Mouse (Mus musculus) liver, embryonic 14.5 days (tissue): ENCODE data around the gene Ttc30b.

Experiments
- CTCF ChIP-seq: IDR thresholded peaks from 2 replicates; pipeline ENCODE4 v1.5.1; 2016; ENCODE audit warnings: antibody characterized with exemption, low read depth, control low read depth
- EP300 ChIP-seq: IDR thresholded peaks from 2 replicates; pipeline ENCODE4 v1.6.1; 2016; ENCODE audit warnings: antibody characterized with exemption, low read depth

DNA sequence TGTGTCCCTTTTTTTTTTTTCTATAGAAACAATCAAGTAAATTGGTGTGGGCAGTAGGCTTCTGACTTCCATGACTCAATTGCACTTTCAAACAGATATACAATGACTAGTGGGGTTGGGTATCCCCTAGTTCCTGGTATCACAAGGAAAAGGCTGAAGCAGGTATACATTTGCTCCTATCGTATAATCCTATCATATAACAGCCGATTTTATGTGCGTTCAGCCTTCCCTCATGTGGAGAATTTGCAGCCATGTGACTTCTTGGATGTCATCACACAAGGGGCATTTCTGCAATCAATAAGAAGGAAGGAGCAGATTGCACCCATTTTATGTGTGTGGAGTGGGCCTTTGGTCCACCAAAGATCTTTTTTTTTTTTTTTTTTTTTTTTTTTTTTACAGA lies 44.7 kb upstream of the Ttc30b start:
- TF ChIP-seq CTCF (no peak), EP300 (no peak)
